Mouse (Mus musculus) heart, postnatal 0 days (tissue): ENCODE data around the gene Sqor.

Source experiments
- CTCF ChIP-seq: IDR thresholded peaks from 2 replicates; pipeline ENCODE4 v1.5.1; 2016; ENCODE audit warnings: antibody characterized with exemption, control low read depth, low read depth
- EP300 ChIP-seq: IDR thresholded peaks from 2 replicates; pipeline ENCODE4 v1.6.1; 2016; ENCODE audit warnings: antibody characterized with exemption, low read depth

- no peak for TF ChIP-seq EP300
- TF ChIP-seq CTCF = peak; percentile 94
Observed at GRCm38 (mm10) chr2:122753739-122754343, 11.2 kb upstream of the Sqor start.
